Mouse (Mus musculus): Measurements from ENCODE around the gene Fyco1. TPM values are rescaled to one million over a fixed set of nuclear protein-coding genes. Genes with fewer than 3 reads are reported as not detected.

The Fyco1 gene
- total and polyA plus RNA-seq, 2 experiments, result 5.9 to 22.9 TPM

- H3K4me3 ChIP-seq (ENCODE audit: insufficient read depth, low read depth, low read length), result no peak overlapping the region
- H3K27me3 ChIP-seq (ENCODE audit: control insufficient read depth, insufficient read depth, low read length), result no peaks in the 10 kb centered on the region
- no peak overlapping the region for H3K9ac ChIP-seq (ENCODE audit: low read depth, low read length)
- H3K4me1 ChIP-seq (ENCODE audit: control insufficient read depth, insufficient read depth, low read length), result peaks cover 8% of the 10 kb centered on the region
- H3K36me3 ChIP-seq (ENCODE audit: control insufficient read depth, insufficient read depth, low read length), result peaks cover 80% of the 10 kb centered on the region
- H3K27ac ChIP-seq (replicated peaks; ENCODE audit: insufficient read depth, low read depth, low read length), result no peak overlapping the region
- no peak for TF ChIP-seq POLR2A (IDR thresholded peaks at IDR 0.05; ENCODE audit: extremely low read depth, insufficient read depth, low read length)
- TF ChIP-seq CTCF (IDR thresholded peaks at IDR 0.05; ENCODE audit: low read depth, low read length), result no peak
- no peaks in the 10 kb centered on the region; the same call in 1 of the 2 replicates for H3K79me2 ChIP-seq (ENCODE audit: control insufficient read depth, insufficient read depth, low read length)
- 75% methylated on average over 2 of the region's 2 CpGs for WGBS
- DNase-seq (ENCODE audit: extremely low read depth, low read depth, low spot score), result peak; percentile 19
These were observed 37.4 kb downstream of the Fyco1 start for GRCm38 (mm10) chr9:123814326-123814725.

- H3K9ac ChIP-seq (ENCODE audit: low read depth, low read length), result no peak overlapping the region
- H3K79me2 ChIP-seq (ENCODE audit: control insufficient read depth, insufficient read depth, low read length), result no peaks in the 10 kb centered on the region
- no peaks in the 10 kb centered on the region for H3K27me3 ChIP-seq (ENCODE audit: control insufficient read depth, insufficient read depth, low read length)
- H3K4me3 ChIP-seq (ENCODE audit: insufficient read depth, low read depth, low read length), result no peak overlapping the region
- no peak overlapping the region for H3K27ac ChIP-seq (replicated peaks; ENCODE audit: insufficient read depth, low read depth, low read length)
- peaks cover 8% of the 10 kb centered on the region for H3K4me1 ChIP-seq (ENCODE audit: control insufficient read depth, insufficient read depth, low read length)
- 97% methylated on average over 3 of the region's 3 CpGs for WGBS
- DNase-seq (ENCODE audit: extremely low read depth, low read depth, low spot score), result no peak
- peaks cover 68% of the 10 kb centered on the region for H3K36me3 ChIP-seq (ENCODE audit: control insufficient read depth, insufficient read depth, low read length)
- TF ChIP-seq POLR2A (IDR thresholded peaks at IDR 0.05; ENCODE audit: extremely low read depth, insufficient read depth, low read length) (no peak), CTCF (IDR thresholded peaks at IDR 0.05; ENCODE audit: low read depth, low read length) (no peak)
These were observed 39.9 kb downstream of the Fyco1 start for GRCm38 (mm10) chr9:123811831-123812230.

- no peak overlapping the region for H3K9ac ChIP-seq (ENCODE audit: low read depth, low read length)
- no peak for TF ChIP-seq CTCF (IDR thresholded peaks at IDR 0.05; ENCODE audit: low read depth, low read length)
- TF ChIP-seq POLR2A (IDR thresholded peaks at IDR 0.05; ENCODE audit: extremely low read depth, insufficient read depth, low read length), result no peak
- H3K27me3 ChIP-seq (ENCODE audit: control insufficient read depth, insufficient read depth, low read length), result no peaks in the 10 kb centered on the region
- no peaks in the 10 kb centered on the region for H3K79me2 ChIP-seq (ENCODE audit: control insufficient read depth, insufficient read depth, low read length)
- H3K36me3 ChIP-seq (ENCODE audit: control insufficient read depth, insufficient read depth, low read length), result peaks cover 51% of the 10 kb centered on the region
- peak overlapping the region; percentile 19; the same call in 1 of the 2 replicates for H3K27ac ChIP-seq (replicated peaks; ENCODE audit: insufficient read depth, low read depth, low read length)
- WGBS, result 65% methylated on average over 7 of the region's 7 CpGs
- DNase-seq (ENCODE audit: extremely low read depth, low read depth, low spot score), result peak; percentile 31
- H3K4me3 ChIP-seq (ENCODE audit: insufficient read depth, low read depth, low read length), result no peak overlapping the region
- H3K4me1 ChIP-seq (ENCODE audit: control insufficient read depth, insufficient read depth, low read length), result no peaks in the 10 kb centered on the region
These were observed 43.1 kb downstream of the Fyco1 start for GRCm38 (mm10) chr9:123808583-123808982.

DNA sequence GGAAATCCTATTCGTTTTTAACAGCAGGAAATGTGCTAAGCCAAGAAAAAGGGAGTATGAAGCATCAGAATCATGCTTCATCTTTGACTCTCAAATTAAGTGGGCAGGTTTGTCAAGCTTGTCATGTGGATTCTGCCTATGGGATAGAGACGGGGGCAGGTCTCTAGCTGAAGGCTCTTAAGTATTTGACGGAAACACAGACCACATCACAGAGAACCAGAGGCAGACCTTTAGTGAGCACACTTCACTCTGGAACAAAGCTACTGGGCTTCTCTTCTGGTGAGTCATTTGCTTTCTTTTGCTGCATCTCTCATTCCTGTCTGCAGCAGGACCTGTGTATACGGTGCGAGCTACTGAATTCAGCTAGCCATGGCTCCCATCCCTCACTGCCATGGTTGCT is 45.4 kb downstream of the Fyco1 start, which contains the start of gene Cxcr6:
Cxcr6 (plus strand) TSS at position 209 of the 400 bp plus-strand sequence.
- Histone ChIP-seq H3K27me3 (ENCODE audit: control insufficient read depth, insufficient read depth, low read length) (no peaks in the 10 kb centered on the region), H3K9ac (ENCODE audit: low read depth, low read length) (no peak within 1 kb of the TSS), H3K4me3 (ENCODE audit: insufficient read depth, low read depth, low read length) (no peak within 1 kb of the TSS), H3K79me2 (ENCODE audit: control insufficient read depth, insufficient read depth, low read length) (no peaks in the 10 kb centered on the region), H3K36me3 (ENCODE audit: control insufficient read depth, insufficient read depth, low read length) (peaks cover 41% of the 10 kb centered on the region), H3K27ac (replicated peaks; ENCODE audit: insufficient read depth, low read depth, low read length) (no peak within 1 kb of the TSS), H3K4me1 (ENCODE audit: control insufficient read depth, insufficient read depth, low read length) (peaks cover 1% of the 10 kb centered on the region; the same call in 1 of the 2 replicates)
- no peak for DNase-seq (ENCODE audit: extremely low read depth, low read depth, low spot score)
- TF ChIP-seq POLR2A (IDR thresholded peaks at IDR 0.05; ENCODE audit: extremely low read depth, insufficient read depth, low read length) (no peak), CTCF (IDR thresholded peaks at IDR 0.05; ENCODE audit: low read depth, low read length) (no peak)
- 96% methylated on average over 5 of the region's 5 CpGs for WGBS

DNA sequence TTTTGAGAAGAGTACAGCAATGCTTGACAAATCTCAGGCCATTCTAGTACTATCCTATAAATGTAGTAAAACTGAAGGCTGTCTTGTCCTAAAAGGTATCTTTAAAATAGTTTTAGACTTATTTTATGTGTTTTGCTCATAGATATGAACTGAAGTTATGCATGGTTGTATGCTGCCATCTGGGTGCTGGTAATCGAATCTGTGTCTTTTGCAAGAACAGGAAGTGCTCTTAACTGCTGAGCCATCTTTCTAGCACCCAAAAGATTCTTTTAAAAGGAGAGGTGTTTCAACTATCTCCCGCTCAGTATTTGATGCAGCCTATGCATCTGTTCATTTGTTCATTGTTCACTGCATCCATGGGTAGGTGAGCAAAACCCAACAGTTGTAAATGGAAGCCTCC is 46.5 kb downstream of the Fyco1 start:
- no peak for DNase-seq (ENCODE audit: extremely low read depth, low read depth, low spot score)
- H3K27ac ChIP-seq (replicated peaks; ENCODE audit: insufficient read depth, low read depth, low read length), result no peak overlapping the region
- WGBS, result 88% methylated on average over 2 of the region's 2 CpGs

DNA sequence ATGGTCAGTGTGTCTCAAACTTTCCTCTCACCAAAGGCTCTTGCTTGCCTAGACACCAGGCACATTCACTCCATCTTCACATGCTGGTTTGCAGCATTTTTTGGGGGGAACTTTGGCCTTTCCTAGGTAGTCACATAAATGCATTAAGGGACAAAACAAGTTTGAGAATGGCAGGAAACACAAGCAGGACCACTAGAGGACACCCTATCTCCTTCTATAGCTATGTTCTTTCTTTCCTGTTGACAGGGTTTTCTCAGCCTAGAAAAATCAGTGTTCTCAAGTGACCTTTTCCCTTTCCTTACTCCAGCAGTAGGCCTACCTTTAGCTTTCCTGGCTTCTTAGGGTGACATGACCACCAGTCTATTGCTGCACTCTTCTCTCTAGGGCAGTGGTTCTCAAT is 48.8 kb downstream of the Fyco1 start:
- no peak overlapping the region for H3K27ac ChIP-seq (replicated peaks; ENCODE audit: insufficient read depth, low read depth, low read length)
- TF ChIP-seq CTCF (IDR thresholded peaks at IDR 0.05; ENCODE audit: low read depth, low read length), result peak; percentile 25; the same call in 1 of the 2 replicates
- no peak for TF ChIP-seq POLR2A (IDR thresholded peaks at IDR 0.05; ENCODE audit: extremely low read depth, insufficient read depth, low read length)
- H3K9ac ChIP-seq (ENCODE audit: low read depth, low read length), result no peak overlapping the region
- peaks cover 43% of the 10 kb centered on the region for H3K36me3 ChIP-seq (ENCODE audit: control insufficient read depth, insufficient read depth, low read length)
- DNase-seq (ENCODE audit: extremely low read depth, low read depth, low spot score), result no peak
- H3K27me3 ChIP-seq (ENCODE audit: control insufficient read depth, insufficient read depth, low read length), result no peaks in the 10 kb centered on the region
- peaks cover 1% of the 10 kb centered on the region; the same call in 1 of the 2 replicates for H3K4me1 ChIP-seq (ENCODE audit: control insufficient read depth, insufficient read depth, low read length)
- no peaks in the 10 kb centered on the region for H3K79me2 ChIP-seq (ENCODE audit: control insufficient read depth, insufficient read depth, low read length)
- H3K4me3 ChIP-seq (ENCODE audit: insufficient read depth, low read depth, low read length), result no peak overlapping the region

More for the DNA sequence above, 46.5 kb downstream of the Fyco1 start:
- H3K36me3 ChIP-seq (ENCODE audit: control insufficient read depth, insufficient read depth, low read length), result peaks cover 39% of the 10 kb centered on the region
- no peak overlapping the region for H3K9ac ChIP-seq (ENCODE audit: low read depth, low read length)
- H3K27me3 ChIP-seq (ENCODE audit: control insufficient read depth, insufficient read depth, low read length), result no peaks in the 10 kb centered on the region
- TF ChIP-seq POLR2A (IDR thresholded peaks at IDR 0.05; ENCODE audit: extremely low read depth, insufficient read depth, low read length) (no peak), CTCF (IDR thresholded peaks at IDR 0.05; ENCODE audit: low read depth, low read length) (no peak)
- no peak overlapping the region for H3K4me3 ChIP-seq (ENCODE audit: insufficient read depth, low read depth, low read length)
- no peaks in the 10 kb centered on the region for H3K79me2 ChIP-seq (ENCODE audit: control insufficient read depth, insufficient read depth, low read length)
- H3K4me1 ChIP-seq (ENCODE audit: control insufficient read depth, insufficient read depth, low read length), result peaks cover 1% of the 10 kb centered on the region; the same call in 1 of the 2 replicates
